8 mouse cellular contexts compared by ENCODE assay signal in the genomic region with DNA sequence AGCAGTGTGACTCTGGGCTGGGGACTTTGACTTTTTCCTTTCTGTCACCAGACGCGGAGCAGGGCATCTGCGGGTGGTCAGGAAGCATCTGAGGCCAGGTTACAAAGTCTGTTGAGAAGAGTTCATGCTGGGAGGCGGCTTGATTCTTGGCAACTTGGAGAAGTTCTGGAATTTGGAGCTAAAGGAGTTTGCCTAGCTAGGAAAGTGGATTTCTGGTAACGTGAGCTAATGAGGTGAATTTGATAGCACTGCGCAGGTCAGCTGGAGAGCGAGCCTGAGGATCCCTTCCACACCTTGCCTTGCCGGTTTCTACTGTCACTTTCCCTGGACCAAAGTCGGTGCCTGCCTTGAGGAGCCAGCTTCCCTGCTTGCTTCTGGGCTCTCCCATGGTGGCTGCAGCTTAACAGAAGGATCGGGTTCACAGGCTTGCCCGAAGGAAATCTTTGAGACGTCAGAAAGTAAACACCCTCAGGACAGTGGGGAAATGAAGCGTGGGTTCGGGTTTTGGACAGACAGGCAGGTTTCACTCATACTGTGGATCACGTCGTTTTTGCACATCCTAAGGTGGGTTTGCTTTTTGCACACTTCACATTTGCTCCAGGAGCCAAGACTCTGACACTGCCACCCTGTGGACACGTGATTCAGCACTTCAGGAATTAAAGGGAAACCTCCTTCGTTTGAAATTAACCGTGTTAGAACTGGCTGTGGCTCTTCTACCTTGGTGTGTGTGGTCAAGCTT. TPM values are rescaled to one million over a fixed set of nuclear protein-coding genes. Genes with fewer than 3 reads are reported as not detected.
DNase-seq lines count a peak whose midpoint lies in the region; ATAC-seq and TF ChIP-seq lines count a peak whose summit lies in the region.

No protein-coding gene starts in this region.

- peak; percentile 35 to 50 for DNase-seq in left cerebral cortex, adult 2 months (ENCODE audit: extremely low spot score in 1 of 2, low spot score in 2 of 2)
- DNase-seq in left cerebral cortex, adult 11 months (ENCODE audit: low spot score): no peak
- peak; percentile 55 for DNase-seq in cerebellum, adult 11 months
- DNase-seq in forebrain, embryonic 14.5 days (ENCODE audit: low spot score): peak; percentile 70
- DNase-seq in liver, embryonic 13.5 days: peak; percentile 44
- DNase-seq in natural killer cell, adult 2 months (ENCODE audit: low spot score in 2 of 2): no peak

- intact Hi-C loops in left cerebral cortex, adult 2 months (cut with DNase I): loop anchor here (10.0 kb wide), 1 partner anchor 728 kb away; no protein-coding TSS in a partner anchor

- H3K36me3 ChIP-seq in forebrain, embryonic 14.5 days (ENCODE audit: control insufficient read depth, insufficient read depth, low read length): no peaks in the 10 kb centered on the region
- peaks cover 3% of the 10 kb centered on the region; the same call in 1 of the 2 replicates for H3K36me3 ChIP-seq in intestine, embryonic 15.5 days
- peaks cover 10% of the 10 kb centered on the region for H3K36me3 ChIP-seq in liver, embryonic 13.5 days
- H3K36me3 ChIP-seq in neural tube, embryonic 12.5 days: no peaks in the 10 kb centered on the region

- peak; percentile 32 for TF ChIP-seq CTCF in left cerebral cortex, adult 2 months (IDR thresholded peaks at IDR 0.05)

- peak overlapping the region; percentile 56 for H3K4me3 ChIP-seq in left cerebral cortex, adult 2 months
- H3K4me3 ChIP-seq in forebrain, embryonic 14.5 days (ENCODE audit: low read depth, low read length): peak overlapping the region; percentile 27
- H3K4me3 ChIP-seq in intestine, embryonic 15.5 days (replicated peaks): peak overlapping the region; percentile 35
- H3K4me3 ChIP-seq in liver, embryonic 13.5 days (replicated peaks): peak overlapping the region; percentile 55
- H3K4me3 ChIP-seq in neural tube, embryonic 12.5 days: peak overlapping the region; percentile 20

- no peaks in the 10 kb centered on the region for H3K9me3 ChIP-seq in forebrain, embryonic 14.5 days (replicated peaks; ENCODE audit: control insufficient read depth, low read length)
- no peaks in the 10 kb centered on the region for H3K9me3 ChIP-seq in intestine, embryonic 15.5 days
- H3K9me3 ChIP-seq in liver, embryonic 13.5 days (replicated peaks): no peaks in the 10 kb centered on the region
- no peaks in the 10 kb centered on the region for H3K9me3 ChIP-seq in neural tube, embryonic 12.5 days

- ATAC-seq in forebrain, embryonic 14.5 days: peak; percentile 54; the same call in 1 of the 2 replicates
- ATAC-seq in intestine, embryonic 15.5 days: peak; percentile 48
- ATAC-seq in liver, embryonic 13.5 days (ENCODE audit: low read depth): peak; percentile 49
- ATAC-seq in neural tube, embryonic 12.5 days (ENCODE audit: low FRiP score, low read depth): no peak

- H3K4me1 ChIP-seq in forebrain, embryonic 14.5 days (ENCODE audit: control insufficient read depth, insufficient read depth, low read length): peaks cover 9% of the 10 kb centered on the region
- H3K4me1 ChIP-seq in intestine, embryonic 15.5 days (replicated peaks): peaks cover 31% of the 10 kb centered on the region
- peaks cover 68% of the 10 kb centered on the region for H3K4me1 ChIP-seq in liver, embryonic 13.5 days (replicated peaks)
- peaks cover 21% of the 10 kb centered on the region for H3K4me1 ChIP-seq in neural tube, embryonic 12.5 days

- peak overlapping the region; percentile 84 for H3K27ac ChIP-seq in left cerebral cortex, adult 2 months
- H3K27ac ChIP-seq in forebrain, embryonic 14.5 days (ENCODE audit: low read depth, low read length): no peak overlapping the region
- peak overlapping the region; percentile 73 for H3K27ac ChIP-seq in intestine, embryonic 15.5 days
- H3K27ac ChIP-seq in liver, embryonic 13.5 days: peak overlapping the region; percentile 82
- H3K27ac ChIP-seq in neural tube, embryonic 12.5 days: no peak overlapping the region

- WGBS in forebrain, embryonic 14.5 days: 6% methylated on average over 19 of the region's 19 CpGs
- WGBS in intestine, embryonic 15.5 days: 9% methylated on average over 19 of the region's 19 CpGs
- 7% methylated on average over 19 of the region's 19 CpGs for WGBS in liver, embryonic 13.5 days (ENCODE audit: insufficient replicate concordance)
- WGBS in neural tube, embryonic 12.5 days: 8% methylated on average over 19 of the region's 19 CpGs

- no peaks in the 10 kb centered on the region; the same call in 1 of the 2 replicates for H3K27me3 ChIP-seq in forebrain, embryonic 14.5 days (replicated peaks; ENCODE audit: control insufficient read depth, insufficient read depth, low read length)
- H3K27me3 ChIP-seq in intestine, embryonic 15.5 days (replicated peaks): no peaks in the 10 kb centered on the region
- H3K27me3 ChIP-seq in liver, embryonic 13.5 days: no peaks in the 10 kb centered on the region
- 0 out of 2 replicates have a peak, but pooled peaks cover 3% of the 10 kb centered on the region for H3K27me3 ChIP-seq in neural tube, embryonic 12.5 days (replicated peaks)

- peak overlapping the region; percentile 54 for H3K4me2 ChIP-seq in forebrain, embryonic 14.5 days (ENCODE audit: low read length)
- H3K4me2 ChIP-seq in intestine, embryonic 15.5 days (replicated peaks): peak overlapping the region; percentile 69
- H3K4me2 ChIP-seq in liver, embryonic 13.5 days: peak overlapping the region; percentile 73
- H3K4me2 ChIP-seq in neural tube, embryonic 12.5 days (replicated peaks): peak overlapping the region; percentile 50

- H3K9ac ChIP-seq in forebrain, embryonic 14.5 days (ENCODE audit: low read length): peak overlapping the region; percentile 49
- peak overlapping the region; percentile 33 for H3K9ac ChIP-seq in intestine, embryonic 15.5 days
- H3K9ac ChIP-seq in liver, embryonic 13.5 days: peak overlapping the region; percentile 74
- no peak overlapping the region; the same call in 1 of the 2 replicates for H3K9ac ChIP-seq in neural tube, embryonic 12.5 days

RNA-seq across cellular contexts. Expression of a gene that starts 5.8 kb away (rescaled TPM):
- total RNA-seq in left cerebral cortex, adult 2 months (2021): 10 to 100 TPM; 47.7 to 52.0 TPM
- polyA plus RNA-seq in forebrain, embryonic 14.5 days (2014; fragmentation: Nextera tagmentation; extraction: Ambion mirVana): 43.9 and 48.6 TPM in 2 replicates
- polyA plus RNA-seq in intestine, embryonic 15.5 days (2015; fragmentation: Nextera tagmentation; extraction: Ambion mirVana): 30.9 and 33.8 TPM in 2 replicates
- 17.6 and 20.6 TPM in 2 replicates for polyA plus RNA-seq in liver, embryonic 13.5 days (2015; fragmentation: Nextera tagmentation; extraction: Ambion mirVana)
- polyA plus RNA-seq in neural tube, embryonic 12.5 days (2016; fragmentation: Nextera tagmentation; extraction: Ambion mirVana): 49.4 and 53.3 TPM in 2 replicates

RNA-seq across cellular contexts. Expression of a gene that starts 6.2 kb away (rescaled TPM):
- 1 to 10 TPM; 4.1 to 4.6 TPM for total RNA-seq in left cerebral cortex, adult 2 months (2021)
- 1.9 and 2.7 TPM in 2 replicates for polyA plus RNA-seq in forebrain, embryonic 14.5 days (2014; fragmentation: Nextera tagmentation; extraction: Ambion mirVana)
- polyA plus RNA-seq in intestine, embryonic 15.5 days (2015; fragmentation: Nextera tagmentation; extraction: Ambion mirVana): 26.1 and 27.0 TPM in 2 replicates
- 11.9 and 13.8 TPM in 2 replicates for polyA plus RNA-seq in liver, embryonic 13.5 days (2015; fragmentation: Nextera tagmentation; extraction: Ambion mirVana)
- polyA plus RNA-seq in neural tube, embryonic 12.5 days (2016; fragmentation: Nextera tagmentation; extraction: Ambion mirVana): 8.0 TPM in 2 replicates

RNA-seq across cellular contexts. Expression of a gene that starts 35.5 kb away (rescaled TPM):
- total RNA-seq in left cerebral cortex, adult 2 months (2021): 1 to 10 TPM in 1 of 2 experiments, under 1 TPM in 1; 0.72 to 1.2 TPM
- 3.0 and 3.1 TPM in 2 replicates for polyA plus RNA-seq in forebrain, embryonic 14.5 days (2014; fragmentation: Nextera tagmentation; extraction: Ambion mirVana)
- polyA plus RNA-seq in intestine, embryonic 15.5 days (2015; fragmentation: Nextera tagmentation; extraction: Ambion mirVana): 2.6 and 2.9 TPM in 2 replicates
- 2.6 and 3.0 TPM in 2 replicates for polyA plus RNA-seq in liver, embryonic 13.5 days (2015; fragmentation: Nextera tagmentation; extraction: Ambion mirVana)
- polyA plus RNA-seq in neural tube, embryonic 12.5 days (2016; fragmentation: Nextera tagmentation; extraction: Ambion mirVana): 2.9 and 4.2 TPM in 2 replicates

Comparison
In these comparisons a context has a peak if more than half of its experiments do, and no peak if none do; other contexts are left out.
1. DNase-seq: peak in left cerebral cortex, adult 2 months (2 of 2), cerebellum, adult 11 months (single experiment), forebrain, embryonic 14.5 days (single experiment) and liver, embryonic 13.5 days (single experiment); none in left cerebral cortex, adult 11 months (single experiment) and natural killer cell, adult 2 months (0 of 2).
2. H3K27ac ChIP-seq: peak in left cerebral cortex, adult 2 months (single experiment), intestine, embryonic 15.5 days (single experiment) and liver, embryonic 13.5 days (single experiment); none in forebrain, embryonic 14.5 days (single experiment) and neural tube, embryonic 12.5 days (single experiment).
3. Peak in every context shown above with its lines, with median percentiles within 50 percentile points of each other: H3K4me3 ChIP-seq and H3K4me2 ChIP-seq.